Mouse (Mus musculus) E14TG2a.4 (cell line): ENCODE data around the gene Cdh13.

ENCODE experiments used
- H3K27me3 ChIP-seq: 2 replicates; pipeline ENCODE4 v1.6.1; 2014; ENCODE audit warnings: low read length, control low read depth; ENCODE audit not compliant: insufficient read depth
- H3K36me3 ChIP-seq: 2 replicates; pipeline ENCODE4 v1.6.1; 2014; ENCODE audit warnings: low read length, control low read depth; ENCODE audit not compliant: insufficient read depth
- H3K4me1 ChIP-seq: replicated peaks from 2 replicates; pipeline ENCODE4 v1.6.1; 2014; ENCODE audit warnings: low read depth, low read length, control low read depth
- H3K4me3 ChIP-seq: replicated peaks from 2 replicates; pipeline ENCODE4 v1.5.1; 2014; ENCODE audit warnings: mild to moderate bottlenecking, low read length
- H3K9me3 ChIP-seq: 2 replicates; pipeline ENCODE4 v1.6.1; 2014; ENCODE audit warnings: low read length, control low read depth
- CTCF ChIP-seq: conservative IDR thresholded peaks from 2 replicates; pipeline ENCODE4 v1.5.1; 2014; ENCODE audit warnings: low read length
- NANOG ChIP-seq: IDR thresholded peaks from 2 replicates; pipeline ENCODE4 v1.6.1; 2014; ENCODE audit warnings: borderline replicate concordance, low read length, mixed read lengths
- POU5F1 ChIP-seq: IDR thresholded peaks from 2 replicates; pipeline ENCODE4 v1.6.1; 2014; ENCODE audit warnings: low read length, borderline replicate concordance

Cdh13 gene

DNA sequence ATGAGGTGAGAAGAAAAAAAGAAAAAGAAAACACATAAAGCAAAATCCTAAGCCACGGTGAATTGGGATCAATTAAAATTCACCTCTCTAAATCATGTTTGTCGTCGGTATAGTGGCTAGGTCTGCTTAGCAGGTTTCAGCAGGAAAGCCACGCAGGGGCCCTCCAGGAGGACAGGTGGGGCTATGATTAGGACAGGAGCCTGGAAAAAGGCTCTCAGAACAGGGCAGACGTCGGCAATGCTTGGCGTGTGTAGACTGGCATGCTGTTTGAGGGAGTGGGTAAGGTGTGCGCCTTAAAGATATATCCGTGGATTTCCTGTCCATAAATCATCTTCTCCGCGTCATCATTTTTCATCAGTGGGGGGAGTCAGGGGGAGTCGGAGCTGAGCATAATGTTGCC, 32.9 kb downstream of the Cdh13 start:
- TF ChIP-seq CTCF (no peak), NANOG (no peak), POU5F1 (no peak)
- no peaks in the 10 kb centered on the region for H3K36me3 ChIP-seq
- H3K4me1 ChIP-seq = no peaks in the 10 kb centered on the region
- H3K4me3 ChIP-seq = no peak overlapping the region
- no peaks in the 10 kb centered on the region for H3K27me3 ChIP-seq
- peaks cover 8% of the 10 kb centered on the region for H3K9me3 ChIP-seq

DNA sequence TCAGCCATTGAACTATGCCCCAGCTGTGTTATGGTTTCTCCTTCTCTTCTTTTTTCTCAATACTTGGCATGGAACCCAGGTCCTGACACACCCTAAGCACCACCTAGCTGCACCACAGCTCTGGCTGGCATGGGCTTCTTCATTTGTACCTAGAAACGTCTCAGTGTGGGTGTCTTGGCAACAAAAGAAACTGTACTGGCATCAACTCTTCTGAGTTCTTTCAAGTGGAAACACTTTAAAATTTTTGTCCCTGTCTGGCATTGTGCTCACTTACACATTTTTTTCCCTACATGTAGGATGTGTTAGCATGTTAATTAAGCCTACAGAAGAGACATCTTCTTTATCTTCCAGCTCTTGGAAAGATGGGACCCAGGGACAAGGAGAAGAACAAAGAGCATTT, 37.0 kb downstream of the Cdh13 start:
- no peaks in the 10 kb centered on the region for H3K36me3 ChIP-seq
- no peaks in the 10 kb centered on the region for H3K27me3 ChIP-seq
- H3K4me3 ChIP-seq = no peak overlapping the region
- TF ChIP-seq CTCF = no peak
- TF ChIP-seq NANOG = no peak
- no peak for TF ChIP-seq POU5F1
- no peaks in the 10 kb centered on the region for H3K4me1 ChIP-seq
- H3K9me3 ChIP-seq = peaks cover 12% of the 10 kb centered on the region

DNA sequence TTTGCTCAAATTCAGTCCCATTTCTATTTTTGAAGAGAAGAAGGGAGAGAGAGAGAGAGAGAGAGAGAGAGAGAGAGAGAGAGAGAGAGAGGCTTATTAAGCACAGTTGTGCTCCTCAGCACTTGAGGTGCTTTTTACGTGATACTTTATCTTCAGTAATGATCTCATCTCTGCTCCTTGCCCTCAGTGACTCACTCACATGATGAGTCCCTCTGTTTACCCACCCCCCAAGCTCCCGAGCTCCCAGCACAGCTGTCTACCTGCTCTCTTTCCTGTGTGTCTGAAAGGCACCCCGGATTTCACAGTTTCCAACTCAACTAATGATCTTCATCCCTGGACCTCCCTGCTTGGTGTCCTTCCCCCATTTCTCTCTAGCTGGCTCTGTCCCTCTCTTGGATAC, 39.9 kb downstream of the Cdh13 start:
- Histone ChIP-seq H3K9me3 (peaks cover 7% of the 10 kb centered on the region), H3K36me3 (no peaks in the 10 kb centered on the region), H3K27me3 (no peaks in the 10 kb centered on the region), H3K4me3 (no peak overlapping the region), H3K4me1 (no peaks in the 10 kb centered on the region)
- no peak for TF ChIP-seq NANOG
- TF ChIP-seq POU5F1 = no peak
- no peak for TF ChIP-seq CTCF

DNA sequence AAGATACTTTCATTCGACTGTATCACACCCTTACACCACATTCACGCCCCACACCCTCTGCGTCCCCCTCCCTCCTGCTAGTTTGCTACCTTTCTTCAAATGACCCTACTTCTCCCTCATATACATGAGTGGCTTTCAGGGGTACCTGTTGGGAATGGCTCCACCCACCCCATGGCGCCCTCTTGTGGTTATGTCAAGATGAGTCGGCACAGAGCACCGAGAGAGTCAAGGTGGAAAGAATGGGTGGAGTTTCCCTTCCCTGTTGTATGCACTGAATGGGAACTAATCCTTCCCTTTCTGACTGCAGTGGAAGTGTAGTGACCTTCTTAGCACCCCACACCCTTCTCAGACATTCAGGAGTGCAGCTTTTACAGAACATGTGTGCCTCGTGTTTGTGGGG, 51.4 kb downstream of the Cdh13 start:
- no peaks in the 10 kb centered on the region for H3K27me3 ChIP-seq
- TF ChIP-seq POU5F1 (no peak), CTCF (peak; percentile 31), NANOG (no peak)
- H3K9me3 ChIP-seq = peaks cover 22% of the 10 kb centered on the region
- H3K4me1 ChIP-seq = no peaks in the 10 kb centered on the region
- H3K4me3 ChIP-seq = no peak overlapping the region
- H3K36me3 ChIP-seq = no peaks in the 10 kb centered on the region

DNA sequence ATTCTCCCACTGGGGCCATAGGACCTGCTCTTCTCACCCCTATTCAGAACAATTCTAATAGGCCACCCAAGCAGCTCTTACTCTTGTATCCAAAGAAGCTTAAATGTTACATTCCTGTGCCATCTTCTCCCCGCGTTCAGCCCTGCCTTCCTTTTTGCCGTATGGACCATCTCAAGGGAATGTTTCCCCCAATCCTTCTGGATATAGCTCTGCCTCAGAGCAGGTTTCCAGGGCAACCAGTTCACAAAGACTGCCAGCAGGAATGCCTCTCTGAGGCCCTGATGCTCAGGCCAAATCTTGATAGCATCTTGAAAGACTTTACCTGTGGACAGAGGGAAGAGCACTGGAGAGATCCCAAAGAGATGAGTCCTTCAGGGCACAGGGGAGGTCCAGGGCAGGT, 56.2 kb downstream of the Cdh13 start:
- Histone ChIP-seq H3K9me3 (peaks cover 35% of the 10 kb centered on the region), H3K4me1 (no peaks in the 10 kb centered on the region), H3K36me3 (no peaks in the 10 kb centered on the region), H3K4me3 (no peak overlapping the region), H3K27me3 (no peaks in the 10 kb centered on the region; the same call in 1 of the 2 replicates)
- no peak for TF ChIP-seq NANOG
- TF ChIP-seq POU5F1 = no peak
- no peak for TF ChIP-seq CTCF

DNA sequence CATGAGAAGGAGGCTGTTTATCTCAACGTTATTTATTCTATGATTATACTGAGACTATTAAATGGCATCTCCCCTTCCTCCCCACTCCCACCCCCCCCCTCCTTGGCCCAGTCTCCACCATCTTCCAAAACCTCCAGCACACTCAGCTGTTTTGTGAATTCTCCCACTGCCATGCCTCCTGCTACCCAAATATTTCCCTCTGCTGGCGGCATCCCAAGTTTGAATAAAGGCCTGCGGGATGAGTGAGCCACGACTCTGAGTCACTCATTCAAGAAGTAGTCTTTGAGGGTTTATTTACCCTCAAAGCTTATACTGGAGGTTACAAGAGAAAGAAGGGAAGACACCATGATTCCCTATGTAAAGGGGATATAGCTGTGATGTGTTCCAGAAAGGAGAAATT, 59.7 kb downstream of the Cdh13 start:
- no peaks in the 10 kb centered on the region for H3K4me1 ChIP-seq
- no peaks in the 10 kb centered on the region; the same call in 1 of the 2 replicates for H3K27me3 ChIP-seq
- no peaks in the 10 kb centered on the region for H3K36me3 ChIP-seq
- no peak for TF ChIP-seq POU5F1
- no peak for TF ChIP-seq NANOG
- TF ChIP-seq CTCF = no peak
- H3K9me3 ChIP-seq = peaks cover 27% of the 10 kb centered on the region
- no peak overlapping the region for H3K4me3 ChIP-seq

DNA sequence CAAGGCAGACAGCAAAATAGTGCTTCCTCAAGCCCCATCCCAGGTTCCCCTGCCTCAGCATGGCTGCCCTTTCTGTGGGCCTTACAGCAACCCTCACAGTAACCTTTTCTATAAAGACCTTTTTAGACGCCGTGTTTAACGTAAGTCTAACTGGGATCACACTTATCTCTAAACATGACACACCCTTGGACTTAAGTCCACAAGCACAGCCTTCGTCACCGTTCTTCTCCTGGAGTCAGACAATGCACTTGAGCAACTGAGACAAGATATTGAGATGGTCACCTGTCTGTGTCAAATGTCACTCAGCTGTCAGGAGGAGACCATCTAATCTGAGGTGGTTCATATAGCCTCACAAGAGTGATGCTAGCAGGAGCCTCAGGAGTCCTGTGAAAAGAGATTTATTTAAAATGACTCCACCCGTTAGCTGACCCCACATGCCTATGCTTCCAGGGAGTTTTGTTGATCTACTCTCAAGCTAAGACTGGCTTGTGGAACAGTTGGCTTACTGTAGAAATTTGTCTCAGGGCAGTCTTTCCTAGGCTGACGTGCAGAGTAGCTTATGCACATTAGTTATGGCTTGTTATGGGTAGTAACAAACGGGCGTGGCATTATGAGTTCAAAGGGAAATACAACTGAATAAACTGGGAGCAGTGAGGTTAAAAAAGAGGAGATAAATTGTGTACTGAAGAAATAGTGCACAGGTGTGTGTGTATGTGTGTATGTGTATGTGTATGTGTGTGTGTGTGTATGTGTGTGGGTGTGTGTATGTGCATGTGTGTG, 65.4 kb downstream of the Cdh13 start:
- peaks cover 10% of the 10 kb centered on the region for H3K9me3 ChIP-seq
- no peak overlapping the region for H3K4me3 ChIP-seq
- no peaks in the 10 kb centered on the region; the same call in 1 of the 2 replicates for H3K27me3 ChIP-seq
- no peaks in the 10 kb centered on the region for H3K36me3 ChIP-seq
- no peaks in the 10 kb centered on the region for H3K4me1 ChIP-seq
- TF ChIP-seq NANOG = no peak
- TF ChIP-seq POU5F1 = no peak
- TF ChIP-seq CTCF = no peak

DNA sequence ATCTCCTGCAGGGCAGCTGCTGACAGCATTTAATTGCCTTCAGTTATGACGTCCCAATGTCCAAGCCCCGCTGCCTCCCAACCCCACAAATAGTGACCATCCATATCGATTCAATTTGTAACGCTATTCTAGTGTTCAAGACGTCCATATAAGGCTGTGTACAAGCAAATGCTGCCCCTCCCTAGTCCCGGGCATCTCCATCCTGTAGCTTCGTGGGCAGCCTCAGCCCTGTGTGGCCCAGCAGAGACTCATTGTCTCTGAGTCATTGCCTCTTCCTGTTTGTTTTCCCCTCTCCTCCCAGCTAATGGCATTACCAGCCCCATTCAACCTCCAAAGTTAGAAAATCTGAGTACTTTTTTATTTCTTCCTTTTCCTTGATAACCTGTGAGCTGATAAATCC, 66.6 kb downstream of the Cdh13 start:
- TF ChIP-seq CTCF (no peak), POU5F1 (no peak), NANOG (no peak)
- no peaks in the 10 kb centered on the region for H3K27me3 ChIP-seq
- peaks cover 21% of the 10 kb centered on the region for H3K9me3 ChIP-seq
- H3K4me1 ChIP-seq = no peaks in the 10 kb centered on the region
- H3K36me3 ChIP-seq = no peaks in the 10 kb centered on the region
- H3K4me3 ChIP-seq = no peak overlapping the region
